Mouse (Mus musculus): ENCODE data around the gene Inpp5b. TPM values are rescaled to one million over a fixed set of nuclear protein-coding genes. Genes with fewer than 3 reads are reported as not detected.
A peak's percentile ranks its signal among the peaks of the same experiment; 100 is the strongest.

Gene Inpp5b
- polyA plus RNA-seq, 1 experiment: 47.3 TPM

- no peak for TF ChIP-seq CTCF (IDR thresholded peaks at IDR 0.05; ENCODE audit: borderline replicate concordance, extremely low read depth, insufficient read depth, insufficient read length)
- TF ChIP-seq POLR2A (IDR thresholded peaks at IDR 0.05; ENCODE audit: borderline replicate concordance, extremely low read depth, insufficient read depth, insufficient read length, poor library complexity, severe bottlenecking): no peak
- DNase-seq (ENCODE audit: low read depth): no peak
These were observed 61.8 kb downstream of the Inpp5b start for GRCm38 (mm10) chr4:124803406-124803805.

GRCm38 (mm10) chr4:124808511-124808910 is 66.9 kb downstream of the Inpp5b start:
- no peak for DNase-seq (ENCODE audit: low read depth)
- TF ChIP-seq CTCF (IDR thresholded peaks at IDR 0.05; ENCODE audit: borderline replicate concordance, extremely low read depth, insufficient read depth, insufficient read length) (no peak), POLR2A (IDR thresholded peaks at IDR 0.05; ENCODE audit: borderline replicate concordance, extremely low read depth, insufficient read depth, insufficient read length, poor library complexity, severe bottlenecking) (no peak)

- DNase-seq (ENCODE audit: low read depth): no peak
- TF ChIP-seq POLR2A (IDR thresholded peaks at IDR 0.05; ENCODE audit: borderline replicate concordance, extremely low read depth, insufficient read depth, insufficient read length, poor library complexity, severe bottlenecking) (no peak), CTCF (IDR thresholded peaks at IDR 0.05; ENCODE audit: borderline replicate concordance, extremely low read depth, insufficient read depth, insufficient read length) (no peak)
These were observed 67.7 kb downstream of the Inpp5b start for GRCm38 (mm10) chr4:124809136-124809883.

- DNase-seq (ENCODE audit: low read depth): no peak
- TF ChIP-seq CTCF (IDR thresholded peaks at IDR 0.05; ENCODE audit: borderline replicate concordance, extremely low read depth, insufficient read depth, insufficient read length): no peak
- no peak for TF ChIP-seq POLR2A (IDR thresholded peaks at IDR 0.05; ENCODE audit: borderline replicate concordance, extremely low read depth, insufficient read depth, insufficient read length, poor library complexity, severe bottlenecking)
These were observed 68.4 kb downstream of the Inpp5b start for GRCm38 (mm10) chr4:124810056-124810455.

GRCm38 (mm10) chr4:124811347-124811975 is 69.8 kb downstream of the Inpp5b start:
- TF ChIP-seq CTCF (IDR thresholded peaks at IDR 0.05; ENCODE audit: borderline replicate concordance, extremely low read depth, insufficient read depth, insufficient read length) (no peak), POLR2A (IDR thresholded peaks at IDR 0.05; ENCODE audit: borderline replicate concordance, extremely low read depth, insufficient read depth, insufficient read length, poor library complexity, severe bottlenecking) (no peak)
- peak; percentile 17 for DNase-seq (ENCODE audit: low read depth)

GRCm38 (mm10) chr4:124815901-124816300 is 74.3 kb downstream of the Inpp5b start:
- no peak for TF ChIP-seq POLR2A (IDR thresholded peaks at IDR 0.05; ENCODE audit: borderline replicate concordance, extremely low read depth, insufficient read depth, insufficient read length, poor library complexity, severe bottlenecking)
- no peak for TF ChIP-seq CTCF (IDR thresholded peaks at IDR 0.05; ENCODE audit: borderline replicate concordance, extremely low read depth, insufficient read depth, insufficient read length)
- DNase-seq (ENCODE audit: low read depth): no peak

- no peak for TF ChIP-seq CTCF (IDR thresholded peaks at IDR 0.05; ENCODE audit: borderline replicate concordance, extremely low read depth, insufficient read depth, insufficient read length)
- TF ChIP-seq POLR2A (IDR thresholded peaks at IDR 0.05; ENCODE audit: borderline replicate concordance, extremely low read depth, insufficient read depth, insufficient read length, poor library complexity, severe bottlenecking): no peak
- DNase-seq (ENCODE audit: low read depth): peak; percentile 35
These were observed 76.2 kb downstream of the Inpp5b start for GRCm38 (mm10) chr4:124817803-124818202.

- no peak for DNase-seq (ENCODE audit: low read depth)
- no peak for TF ChIP-seq POLR2A (IDR thresholded peaks at IDR 0.05; ENCODE audit: borderline replicate concordance, extremely low read depth, insufficient read depth, insufficient read length, poor library complexity, severe bottlenecking)
- no peak for TF ChIP-seq CTCF (IDR thresholded peaks at IDR 0.05; ENCODE audit: borderline replicate concordance, extremely low read depth, insufficient read depth, insufficient read length)
These were observed 77.2 kb downstream of the Inpp5b start for GRCm38 (mm10) chr4:124818832-124819231.

GRCm38 (mm10) chr4:124824967-124825366 is 83.3 kb downstream of the Inpp5b start:
- TF ChIP-seq CTCF (IDR thresholded peaks at IDR 0.05; ENCODE audit: borderline replicate concordance, extremely low read depth, insufficient read depth, insufficient read length): no peak

GRCm38 (mm10) chr4:124825371-124825965 is 83.8 kb downstream of the Inpp5b start:
- DNase-seq (ENCODE audit: low read depth): no peak
- no peak for TF ChIP-seq CTCF (IDR thresholded peaks at IDR 0.05; ENCODE audit: borderline replicate concordance, extremely low read depth, insufficient read depth, insufficient read length)
- TF ChIP-seq POLR2A (IDR thresholded peaks at IDR 0.05; ENCODE audit: borderline replicate concordance, extremely low read depth, insufficient read depth, insufficient read length, poor library complexity, severe bottlenecking): no peak

More at GRCm38 (mm10) chr4:124824967-124825366, 83.3 kb downstream of the Inpp5b start:
- DNase-seq (ENCODE audit: low read depth): no peak

GRCm38 (mm10) chr4:124829671-124830070 is 88.0 kb downstream of the Inpp5b start:
- no peak for DNase-seq (ENCODE audit: low read depth)
- TF ChIP-seq CTCF (IDR thresholded peaks at IDR 0.05; ENCODE audit: borderline replicate concordance, extremely low read depth, insufficient read depth, insufficient read length): no peak
- TF ChIP-seq POLR2A (IDR thresholded peaks at IDR 0.05; ENCODE audit: borderline replicate concordance, extremely low read depth, insufficient read depth, insufficient read length, poor library complexity, severe bottlenecking): no peak

All from brain, embryonic 14.5 days (tissue).